Mouse (Mus musculus): ENCODE results near the gene Gm765. TPM values are rescaled to one million over a fixed set of nuclear protein-coding genes. Genes with fewer than 3 reads are reported as not detected.

Gene Gm765
- polyA plus RNA-seq, 1 experiment from 2014 or later = not detected

GRCm38 (mm10) chr6:98285190-98285589 is 57.4 kb downstream of the Gm765 start:
- DNase-seq (ENCODE audit: low spot score) = no peak
- Histone ChIP-seq H3K27me3 (ENCODE audit: insufficient read depth, poor library complexity, severe bottlenecking) (no peaks in the 10 kb centered on the region), H3K27ac (no peak overlapping the region), H3K9me3 (no peaks in the 10 kb centered on the region), H3K4me3 (no peak overlapping the region), H3K36me3 (no peaks in the 10 kb centered on the region), H3K4me1 (no peaks in the 10 kb centered on the region)
- WGBS = 72% methylated on average over 2 of the region's 2 CpGs

- H3K4me3 ChIP-seq = no peak overlapping the region
- H3K36me3 ChIP-seq = no peaks in the 10 kb centered on the region
- no peaks in the 10 kb centered on the region for H3K27me3 ChIP-seq (ENCODE audit: insufficient read depth, poor library complexity, severe bottlenecking)
- 85% methylated on average over 4 of the region's 4 CpGs for WGBS
- no peak overlapping the region for H3K27ac ChIP-seq
- DNase-seq (ENCODE audit: low spot score) = no peak
- H3K4me1 ChIP-seq = no peaks in the 10 kb centered on the region
- H3K9me3 ChIP-seq = no peaks in the 10 kb centered on the region
These were observed 59.8 kb downstream of the Gm765 start for GRCm38 (mm10) chr6:98282791-98283190.

- no peaks in the 10 kb centered on the region for H3K4me1 ChIP-seq
- DNase-seq (ENCODE audit: low spot score) = no peak
- H3K4me3 ChIP-seq = no peak overlapping the region
- no peaks in the 10 kb centered on the region for H3K9me3 ChIP-seq
- H3K36me3 ChIP-seq = no peaks in the 10 kb centered on the region
- H3K27ac ChIP-seq = no peak overlapping the region
- WGBS = 87% methylated on average over 1 of the region's 1 CpGs
- no peaks in the 10 kb centered on the region for H3K27me3 ChIP-seq (ENCODE audit: insufficient read depth, poor library complexity, severe bottlenecking)
These were observed 71.0 kb downstream of the Gm765 start for GRCm38 (mm10) chr6:98271553-98271952.

- peaks cover 3% of the 10 kb centered on the region; the same call in 1 of the 2 replicates for H3K9me3 ChIP-seq
- 48% methylated on average over 2 of the region's 2 CpGs for WGBS
- H3K36me3 ChIP-seq = no peaks in the 10 kb centered on the region
- H3K27ac ChIP-seq = no peak overlapping the region
- no peak overlapping the region for H3K4me3 ChIP-seq
- no peaks in the 10 kb centered on the region for H3K4me1 ChIP-seq
- H3K27me3 ChIP-seq (ENCODE audit: insufficient read depth, poor library complexity, severe bottlenecking) = no peaks in the 10 kb centered on the region
- no peak for DNase-seq (ENCODE audit: low spot score)
These were observed 79.6 kb downstream of the Gm765 start for GRCm38 (mm10) chr6:98262961-98263360.

- Histone ChIP-seq H3K36me3 (no peaks in the 10 kb centered on the region), H3K4me3 (no peak overlapping the region), H3K27ac (no peak overlapping the region), H3K9me3 (peaks cover 3% of the 10 kb centered on the region; the same call in 1 of the 2 replicates), H3K27me3 (ENCODE audit: insufficient read depth, poor library complexity, severe bottlenecking) (no peaks in the 10 kb centered on the region), H3K4me1 (no peaks in the 10 kb centered on the region)
- DNase-seq (ENCODE audit: low spot score) = no peak
- WGBS = 51% methylated on average over 2 of the region's 2 CpGs
These were observed 83.5 kb downstream of the Gm765 start for GRCm38 (mm10) chr6:98259016-98259415.

- no peaks in the 10 kb centered on the region for H3K9me3 ChIP-seq
- H3K4me1 ChIP-seq = no peaks in the 10 kb centered on the region
- DNase-seq (ENCODE audit: low spot score) = no peak
- no peaks in the 10 kb centered on the region for H3K36me3 ChIP-seq
- no peak overlapping the region for H3K4me3 ChIP-seq
- WGBS = 82% methylated on average over 2 of the region's 2 CpGs
- no peak overlapping the region for H3K27ac ChIP-seq
- no peaks in the 10 kb centered on the region for H3K27me3 ChIP-seq (ENCODE audit: insufficient read depth, poor library complexity, severe bottlenecking)
These were observed 96.1 kb downstream of the Gm765 start for GRCm38 (mm10) chr6:98246449-98246848.

GRCm38 (mm10) chr6:98243186-98243585 is 99.4 kb downstream of the Gm765 start:
- Histone ChIP-seq H3K27ac (no peak overlapping the region), H3K27me3 (ENCODE audit: insufficient read depth, poor library complexity, severe bottlenecking) (no peaks in the 10 kb centered on the region), H3K4me3 (no peak overlapping the region), H3K4me1 (no peaks in the 10 kb centered on the region), H3K36me3 (no peaks in the 10 kb centered on the region), H3K9me3 (no peaks in the 10 kb centered on the region)
- DNase-seq (ENCODE audit: low spot score) = no peak
- 58% methylated on average over 6 of the region's 6 CpGs for WGBS

GRCm38 (mm10) chr6:98240561-98241272 is 101.8 kb downstream of the Gm765 start:
- 89% methylated on average over 8 of the region's 8 CpGs for whole genome bisulfite sequencing
- DNase-seq (ENCODE audit: low spot score) = no peak
- no peaks in the 10 kb centered on the region for H3K4me1 ChIP-seq

GRCm38 (mm10) chr6:98234097-98234496 is 108.5 kb downstream of the Gm765 start:
- 86% methylated on average over 3 of the region's 3 CpGs for WGBS
- H3K27ac ChIP-seq = no peak overlapping the region
- no peak overlapping the region for H3K4me3 ChIP-seq
- H3K4me1 ChIP-seq = no peaks in the 10 kb centered on the region
- H3K36me3 ChIP-seq = no peaks in the 10 kb centered on the region
- H3K27me3 ChIP-seq (ENCODE audit: insufficient read depth, poor library complexity, severe bottlenecking) = no peaks in the 10 kb centered on the region
- no peak for DNase-seq (ENCODE audit: low spot score)
- H3K9me3 ChIP-seq = no peaks in the 10 kb centered on the region

More at GRCm38 (mm10) chr6:98240561-98241272, 101.8 kb downstream of the Gm765 start:
- Histone ChIP-seq H3K27me3 (ENCODE audit: insufficient read depth, poor library complexity, severe bottlenecking) (no peaks in the 10 kb centered on the region), H3K36me3 (no peaks in the 10 kb centered on the region), H3K27ac (no peak overlapping the region), H3K4me3 (no peak overlapping the region), H3K9me3 (no peaks in the 10 kb centered on the region)

- H3K27me3 ChIP-seq (ENCODE audit: insufficient read depth, poor library complexity, severe bottlenecking) = no peaks in the 10 kb centered on the region
- no peak overlapping the region for H3K27ac ChIP-seq
- H3K36me3 ChIP-seq = no peaks in the 10 kb centered on the region
- no peak overlapping the region for H3K4me3 ChIP-seq
- H3K4me1 ChIP-seq = no peaks in the 10 kb centered on the region
- WGBS = 90% methylated on average over 8 of the region's 8 CpGs
- no peak for DNase-seq (ENCODE audit: low spot score)
- no peaks in the 10 kb centered on the region for H3K9me3 ChIP-seq
These were observed 118.6 kb downstream of the Gm765 start for GRCm38 (mm10) chr6:98223923-98224322.

GRCm38 (mm10) chr6:98221970-98222369 is 120.6 kb downstream of the Gm765 start:
- Histone ChIP-seq H3K27me3 (ENCODE audit: insufficient read depth, poor library complexity, severe bottlenecking) (no peaks in the 10 kb centered on the region), H3K4me3 (no peak overlapping the region), H3K27ac (no peak overlapping the region), H3K36me3 (no peaks in the 10 kb centered on the region), H3K4me1 (no peaks in the 10 kb centered on the region), H3K9me3 (no peaks in the 10 kb centered on the region)
- DNase-seq (ENCODE audit: low spot score) = no peak
- 78% methylated on average over 16 of the region's 16 CpGs for WGBS

GRCm38 (mm10) chr6:98212225-98212624 is 130.3 kb downstream of the Gm765 start:
- no peaks in the 10 kb centered on the region for H3K4me1 ChIP-seq
- no peaks in the 10 kb centered on the region for H3K27me3 ChIP-seq (ENCODE audit: insufficient read depth, poor library complexity, severe bottlenecking)
- no peak overlapping the region for H3K27ac ChIP-seq
- WGBS = 75% methylated on average over 3 of the region's 3 CpGs
- H3K9me3 ChIP-seq = no peaks in the 10 kb centered on the region
- DNase-seq (ENCODE audit: low spot score) = no peak
- H3K4me3 ChIP-seq = no peak overlapping the region
- no peaks in the 10 kb centered on the region for H3K36me3 ChIP-seq

GRCm38 (mm10) chr6:98210237-98210636 is 132.3 kb downstream of the Gm765 start:
- H3K27me3 ChIP-seq (ENCODE audit: insufficient read depth, poor library complexity, severe bottlenecking) = no peaks in the 10 kb centered on the region
- H3K4me3 ChIP-seq = no peak overlapping the region
- 84% methylated on average over 5 of the region's 5 CpGs for WGBS

GRCm38 (mm10) chr6:98208051-98208450 is 134.5 kb downstream of the Gm765 start:
- no peaks in the 10 kb centered on the region for H3K9me3 ChIP-seq
- no peak for DNase-seq (ENCODE audit: low spot score)
- no peak overlapping the region for H3K4me3 ChIP-seq
- no peaks in the 10 kb centered on the region for H3K36me3 ChIP-seq
- WGBS = 81% methylated on average over 8 of the region's 8 CpGs
- no peaks in the 10 kb centered on the region for H3K4me1 ChIP-seq
- H3K27me3 ChIP-seq (ENCODE audit: insufficient read depth, poor library complexity, severe bottlenecking) = no peaks in the 10 kb centered on the region
- no peak overlapping the region for H3K27ac ChIP-seq

More at GRCm38 (mm10) chr6:98210237-98210636, 132.3 kb downstream of the Gm765 start:
- Histone ChIP-seq H3K36me3 (no peaks in the 10 kb centered on the region), H3K4me1 (no peaks in the 10 kb centered on the region), H3K9me3 (no peaks in the 10 kb centered on the region), H3K27ac (no peak overlapping the region)
- DNase-seq (ENCODE audit: low spot score) = no peak
